ENCODE assay signal across 30 mouse cellular contexts in the genomic region with DNA sequence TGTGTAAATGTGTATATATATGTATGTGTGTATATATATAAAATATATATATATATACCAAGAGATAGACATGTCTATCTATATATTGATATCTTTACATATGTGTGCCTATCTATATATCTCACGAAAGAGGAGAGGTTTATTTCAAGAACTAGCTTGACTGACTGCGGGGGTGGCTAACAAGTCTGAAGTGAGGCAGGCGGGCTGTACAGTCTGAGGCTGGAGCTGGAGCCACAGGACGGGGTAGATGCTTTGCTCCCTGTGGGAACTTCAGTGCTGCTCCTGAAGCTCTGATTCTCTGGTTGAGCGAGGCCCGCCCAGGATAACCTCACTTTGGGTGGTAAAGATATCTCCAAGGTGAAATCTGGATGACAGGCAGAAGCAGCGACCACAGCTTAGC.
"Had no signal": no experiment of that assay in that cellular context is flagged by ENCODE, and none has a peak within 500 bp of the region (broad histone marks: within the 10 kb centered on the region; RNA-seq: fewer than 3 reads in every experiment).

No protein-coding gene starts in this region.

- H3K27me3 ChIP-seq: limb, embryonic 12.5 days; limb, embryonic 13.5 days; limb, embryonic 15.5 days; liver, embryonic 13.5 days; liver, embryonic 15.5 days; lung, embryonic 15.5 days; midbrain, embryonic 15.5 days; neural tube, embryonic 12.5 days had no signal

- H3K4me3 ChIP-seq: limb, embryonic 10.5 days; limb, embryonic 12.5 days; limb, embryonic 13.5 days; limb, embryonic 15.5 days; liver, embryonic 12.5 days; liver, embryonic 13.5 days; liver, embryonic 15.5 days; lung, embryonic 15.5 days; megakaryocyte, embryonic 14.5 days; midbrain, embryonic 10.5 days; midbrain, embryonic 12.5 days; midbrain, embryonic 13.5 days; midbrain, embryonic 15.5 days; myocyte; neural tube, embryonic 12.5 days had no signal

- ATAC-seq: liver, embryonic 12.5 days; liver, postnatal 0 days; lung, postnatal 0 days; midbrain, embryonic 13.5 days; midbrain, embryonic 15.5 days; midbrain, embryonic 16.5 days had no signal

- H3K36me3 ChIP-seq: limb, embryonic 10.5 days; limb, embryonic 12.5 days; limb, embryonic 13.5 days; limb, embryonic 15.5 days; liver, embryonic 12.5 days; liver, embryonic 13.5 days; liver, embryonic 15.5 days; lung, embryonic 15.5 days; midbrain, embryonic 10.5 days; midbrain, embryonic 12.5 days; midbrain, embryonic 13.5 days; midbrain, embryonic 15.5 days; neural tube, embryonic 12.5 days had no signal

- DNase-seq: left cerebral cortex, postnatal 4 days; liver; liver, embryonic 13.5 days; liver, postnatal 0 days; lung, adult 18-20 months; lung, adult 2 months; lung, embryonic 14.5 days; lung, postnatal 10 days; lung, postnatal 14 days; lung, postnatal 36 days; lung, postnatal 4 days; midbrain, embryonic 14.5 days had no signal

- H3K9me3 ChIP-seq: limb, embryonic 10.5 days; limb, embryonic 12.5 days; limb, embryonic 13.5 days; limb, embryonic 15.5 days; liver, embryonic 12.5 days; liver, embryonic 13.5 days; liver, embryonic 15.5 days; lung, embryonic 15.5 days; megakaryocyte, embryonic 14.5 days; midbrain, embryonic 10.5 days; midbrain, embryonic 12.5 days; midbrain, embryonic 13.5 days; midbrain, embryonic 15.5 days; neural tube, embryonic 12.5 days had no signal

- H3K27ac ChIP-seq: limb, embryonic 10.5 days; limb, embryonic 12.5 days; limb, embryonic 13.5 days; limb, embryonic 15.5 days; liver, embryonic 12.5 days; liver, embryonic 13.5 days; liver, embryonic 14.5 days; liver, embryonic 15.5 days; lung, embryonic 15.5 days; macrophage; midbrain, embryonic 10.5 days; midbrain, embryonic 12.5 days; midbrain, embryonic 13.5 days; midbrain, embryonic 15.5 days; neural tube, embryonic 12.5 days had no signal
